Mouse (Mus musculus) forebrain, embryonic 13.5 days (tissue): ENCODE measurements at regions not wholly inside any gene's neighbourhood (a gene's known extent, or its start where the extent isn't known, plus 50 kb on each side); places are given as distances from the start of the nearest gene placed in this dataset.

ENCODE experiments used
- ATAC-seq: fragments of 200-750 bp; cut with Nextera tagmentation; 2 replicates; pipeline ENCODE4 v1.8.0; 2017
- H3K27ac ChIP-seq: fragments of 300-500 bp; sonication (generic); 2 replicates; pipeline ENCODE4 v1.5.1; 2015; ENCODE audit warnings: inconsistent platforms, mild to moderate bottlenecking, moderate library complexity
- H3K27me3 ChIP-seq: fragments of 300-500 bp; sonication (generic); 2 replicates; pipeline ENCODE4 v1.6.1; 2015; ENCODE audit warnings: mild to moderate bottlenecking, inconsistent platforms
- H3K36me3 ChIP-seq: fragments of 300-500 bp; sonication (generic); 2 replicates; pipeline ENCODE4 v1.6.1; 2015; ENCODE audit warnings: mild to moderate bottlenecking, inconsistent platforms; ENCODE audit not compliant: poor library complexity, severe bottlenecking
- H3K4me1 ChIP-seq: fragments of 300-500 bp; sonication (generic); 2 replicates; pipeline ENCODE4 v1.6.1; 2015; ENCODE audit warnings: inconsistent platforms
- H3K4me2 ChIP-seq: fragments of 300-500 bp; sonication (generic); 2 replicates; pipeline ENCODE4 v1.6.1; 2015; ENCODE audit warnings: inconsistent platforms, mild to moderate bottlenecking, moderate library complexity
- H3K4me3 ChIP-seq: fragments of 300-500 bp; sonication (generic); 2 replicates; pipeline ENCODE4 v1.5.1; 2015; ENCODE audit warnings: mild to moderate bottlenecking, inconsistent platforms
- H3K9ac ChIP-seq: fragments of 300-500 bp; sonication (generic); 2 replicates; pipeline ENCODE4 v1.6.1; 2015; ENCODE audit warnings: mild to moderate bottlenecking, inconsistent platforms
- H3K9me3 ChIP-seq: fragments of 300-500 bp; sonication (generic); replicated peaks from 2 replicates; pipeline ENCODE4 v1.6.1; 2016; ENCODE audit warnings: inconsistent platforms
- WGBS: fragments of 180-500 bp; shearing (Covaris S2); methylation state at CpG from one replicate; pipeline ENCODE4 v1.1.7; 2015; 5-methylcytosine and 5-hydroxymethylcytosine counted together

DNA sequence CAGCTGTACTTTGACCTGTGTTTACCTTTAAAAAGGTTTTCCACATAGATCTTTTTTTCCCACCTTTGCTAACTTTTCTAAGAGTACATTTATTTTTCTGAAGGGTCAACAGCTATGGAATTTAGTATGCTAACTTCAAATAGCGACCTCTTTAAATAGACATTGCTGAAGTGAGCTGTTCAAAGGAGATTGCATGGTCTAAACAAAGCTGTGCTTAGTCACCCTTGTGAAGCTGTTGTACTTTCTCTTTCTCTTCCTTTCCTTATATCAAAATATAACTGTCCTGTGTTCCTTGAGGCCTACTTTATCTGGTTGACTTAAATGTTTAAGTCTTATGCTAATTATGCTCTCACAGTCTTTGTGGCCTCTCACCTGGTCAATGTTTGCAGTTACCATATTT lies 1416.2 kb upstream of the Zeb2 start:
- no peak overlapping the region for H3K4me2 ChIP-seq
- 67% methylated on average over 1 of the region's 1 CpGs for WGBS
- H3K27me3 ChIP-seq: no peaks in the 10 kb centered on the region
- H3K27ac ChIP-seq: no peak overlapping the region
- H3K9me3 ChIP-seq: no peaks in the 10 kb centered on the region
- ATAC-seq: no peak
- no peaks in the 10 kb centered on the region for H3K36me3 ChIP-seq
- H3K9ac ChIP-seq: no peak overlapping the region
- H3K4me3 ChIP-seq: no peak overlapping the region
- H3K4me1 ChIP-seq: no peaks in the 10 kb centered on the region

DNA sequence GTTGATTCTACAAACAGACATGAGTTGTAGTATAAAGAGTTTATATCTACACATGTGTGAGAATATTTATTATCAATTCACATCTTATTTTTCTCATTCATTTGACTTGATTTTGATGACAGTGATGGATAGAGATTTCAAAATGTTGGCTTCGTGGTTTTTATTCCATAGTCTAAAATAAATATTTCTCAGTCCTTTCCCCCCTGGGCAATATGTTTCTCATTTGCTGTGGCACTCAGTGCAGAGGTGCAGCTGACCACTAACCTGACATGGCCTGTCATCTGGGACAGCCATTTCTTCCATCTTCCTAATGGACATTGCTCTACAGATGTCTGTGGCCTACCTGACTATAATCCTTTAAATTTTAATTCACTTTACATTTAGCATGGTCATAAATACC lies 1413.5 kb upstream of the Zeb2 start:
- Histone ChIP-seq H3K4me2 (no peak overlapping the region), H3K9ac (no peak overlapping the region), H3K27ac (no peak overlapping the region), H3K9me3 (no peaks in the 10 kb centered on the region), H3K27me3 (no peaks in the 10 kb centered on the region), H3K36me3 (no peaks in the 10 kb centered on the region), H3K4me3 (no peak overlapping the region), H3K4me1 (no peaks in the 10 kb centered on the region)
- WGBS: 90% methylated on average over 1 of the region's 1 CpGs
- no peak for ATAC-seq

DNA sequence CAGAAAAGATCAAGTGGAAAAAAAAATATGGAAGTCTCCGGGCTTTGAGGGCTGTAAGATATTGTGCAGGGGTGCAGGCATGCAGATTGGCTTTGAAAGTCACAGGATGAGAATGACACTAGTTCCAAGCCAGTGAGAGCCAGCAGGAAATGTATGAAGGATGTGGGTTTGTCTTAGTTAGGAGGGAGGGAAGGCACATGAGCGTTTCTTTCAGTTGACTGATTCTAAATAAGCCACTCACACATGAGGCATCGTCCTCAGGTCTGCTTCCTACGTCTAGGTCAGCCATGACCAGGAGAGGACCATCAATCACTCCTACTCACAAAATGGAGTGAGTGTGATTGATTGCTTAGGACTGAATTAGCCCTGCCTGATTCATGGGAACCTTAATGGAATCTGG lies 1408.0 kb upstream of the Zeb2 start:
- Histone ChIP-seq H3K27ac (no peak overlapping the region), H3K9ac (no peak overlapping the region), H3K9me3 (no peaks in the 10 kb centered on the region), H3K36me3 (no peaks in the 10 kb centered on the region), H3K4me1 (no peaks in the 10 kb centered on the region), H3K27me3 (no peaks in the 10 kb centered on the region), H3K4me2 (no peak overlapping the region), H3K4me3 (no peak overlapping the region)
- 57% methylated on average over 4 of the region's 4 CpGs for WGBS
- no peak for ATAC-seq

DNA sequence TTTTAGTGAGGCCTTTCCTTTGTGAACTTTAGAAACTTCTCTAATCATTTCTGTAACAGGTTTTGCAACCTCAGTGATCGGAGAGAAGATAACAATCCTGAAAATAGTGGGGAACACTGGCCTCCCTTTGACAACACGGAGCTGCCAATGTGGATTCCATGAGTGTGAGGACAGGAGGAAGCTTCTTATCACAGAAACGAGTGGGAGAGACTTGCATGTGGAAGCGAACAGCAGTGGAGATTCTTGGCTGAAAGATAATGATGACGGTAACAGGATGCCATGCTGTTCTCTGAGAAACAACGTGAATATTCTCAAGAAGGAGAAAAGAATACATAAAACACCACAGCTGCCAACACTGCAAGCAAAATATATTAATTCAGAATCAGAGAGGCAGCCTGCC lies 1407.4 kb upstream of the Zeb2 start:
- Histone ChIP-seq H3K9ac (no peak overlapping the region), H3K36me3 (no peaks in the 10 kb centered on the region), H3K9me3 (no peaks in the 10 kb centered on the region), H3K27ac (no peak overlapping the region), H3K27me3 (no peaks in the 10 kb centered on the region), H3K4me3 (no peak overlapping the region), H3K4me1 (no peaks in the 10 kb centered on the region), H3K4me2 (no peak overlapping the region)
- 48% methylated on average over 6 of the region's 6 CpGs for WGBS
- ATAC-seq: no peak

DNA sequence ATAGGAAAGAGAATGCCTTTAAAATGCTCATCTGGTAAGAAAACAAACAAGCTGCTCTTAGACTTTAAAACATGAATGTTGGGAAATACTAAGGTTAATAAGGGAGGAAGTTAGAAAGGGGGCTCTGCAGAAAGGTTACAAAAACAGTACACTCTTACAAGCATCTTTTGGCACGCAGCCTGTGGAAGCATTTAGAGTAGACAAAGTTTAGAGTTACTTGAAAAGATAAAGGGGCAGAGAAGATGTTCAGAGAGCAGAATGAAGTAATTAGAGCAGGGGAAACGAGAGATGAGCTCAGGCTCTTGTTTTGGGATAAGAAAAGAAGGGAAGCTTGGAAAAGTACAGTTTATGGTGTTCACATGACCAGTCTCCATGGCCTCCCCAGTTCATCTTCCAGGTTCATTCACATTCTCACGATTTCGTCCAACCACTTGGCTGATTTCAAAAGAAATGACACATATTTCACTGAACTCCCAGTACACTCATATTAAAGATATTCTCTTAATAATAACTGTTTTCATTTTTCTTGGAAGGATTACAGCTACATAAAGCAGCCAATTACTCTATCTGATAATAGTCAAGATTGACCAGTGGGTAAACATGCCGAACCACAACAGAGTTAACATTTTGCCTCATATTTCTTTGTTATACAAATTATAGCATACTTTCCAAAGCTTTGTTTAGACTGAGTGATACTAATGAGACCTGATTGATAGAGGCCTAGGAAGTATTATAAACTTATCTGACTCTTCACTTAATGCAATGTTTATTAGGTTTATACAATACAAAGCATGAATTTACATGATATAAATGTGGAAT lies 1404.2 kb upstream of the Zeb2 start:
- Histone ChIP-seq H3K9ac (no peak overlapping the region), H3K27ac (no peak overlapping the region), H3K36me3 (no peaks in the 10 kb centered on the region), H3K4me2 (no peak overlapping the region), H3K27me3 (no peaks in the 10 kb centered on the region), H3K4me3 (no peak overlapping the region), H3K4me1 (no peaks in the 10 kb centered on the region), H3K9me3 (no peaks in the 10 kb centered on the region)
- 67% methylated on average over 5 of the region's 5 CpGs for WGBS
- no peak for ATAC-seq

DNA sequence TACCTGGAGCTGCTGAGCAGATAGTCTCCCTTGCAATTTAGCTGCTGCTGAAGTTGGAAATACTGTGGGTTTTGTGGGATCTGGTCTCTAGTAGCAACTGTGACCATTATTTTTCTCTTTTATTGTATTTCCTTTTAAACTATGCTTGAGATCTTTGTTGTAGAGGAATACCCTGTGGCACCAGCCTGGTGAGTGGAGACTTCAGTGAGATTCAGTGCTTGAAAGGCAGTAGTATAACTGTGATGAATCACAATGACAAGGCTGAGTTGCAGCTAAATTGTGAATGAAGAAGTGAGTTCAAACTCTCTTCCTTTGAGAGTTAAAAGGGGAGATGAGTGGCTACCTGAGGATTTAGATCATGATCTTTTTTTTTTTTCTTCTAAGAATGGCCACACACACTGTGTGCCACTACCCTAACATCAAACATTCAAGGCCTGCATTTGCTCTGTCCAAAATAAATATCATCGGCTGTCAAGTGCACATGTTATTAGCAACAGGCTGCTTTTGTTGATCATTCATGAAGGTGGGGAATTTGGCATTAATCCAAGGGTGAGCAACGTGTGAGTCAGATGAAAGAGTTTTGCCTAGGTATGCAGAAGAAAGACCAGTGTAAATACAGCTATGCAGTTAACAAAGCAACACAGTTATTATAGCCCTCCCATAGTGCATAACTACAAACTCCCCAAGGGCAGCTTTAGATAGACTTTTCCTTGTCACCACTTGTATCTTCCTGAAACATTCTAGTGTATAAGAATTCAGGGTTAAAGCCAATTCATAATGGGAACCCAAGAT lies 1395.2 kb upstream of the Zeb2 start:
- Histone ChIP-seq H3K27me3 (no peaks in the 10 kb centered on the region), H3K9ac (no peak overlapping the region), H3K4me2 (no peak overlapping the region), H3K4me1 (no peaks in the 10 kb centered on the region), H3K4me3 (no peak overlapping the region), H3K27ac (no peak overlapping the region), H3K9me3 (no peaks in the 10 kb centered on the region), H3K36me3 (no peaks in the 10 kb centered on the region)
- 39% methylated on average over 2 of the region's 2 CpGs for WGBS
- peak; percentile 30; the same call in 1 of the 2 replicates for ATAC-seq

DNA sequence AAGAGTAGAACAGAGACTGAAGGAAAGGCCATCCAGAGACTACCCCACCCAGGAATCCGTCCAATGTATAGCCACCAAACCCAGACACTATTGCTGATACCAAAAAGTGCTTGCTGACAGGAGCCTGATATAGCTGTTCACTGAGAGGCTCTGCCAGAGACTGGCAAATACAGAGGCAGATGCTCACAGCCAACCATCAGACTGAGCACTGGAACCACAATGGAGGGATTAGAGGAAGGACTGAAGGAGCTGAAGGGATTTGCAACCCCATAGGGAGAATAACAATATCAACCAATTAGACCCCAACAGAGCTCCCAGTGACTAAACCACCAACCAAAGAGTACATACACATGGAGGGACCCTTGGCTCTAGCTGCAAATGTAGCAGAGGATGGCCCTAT lies 1389.8 kb upstream of the Zeb2 start:
- no peak overlapping the region for H3K27ac ChIP-seq
- no peaks in the 10 kb centered on the region for H3K4me1 ChIP-seq
- no peak overlapping the region for H3K4me3 ChIP-seq
- no peaks in the 10 kb centered on the region for H3K9me3 ChIP-seq
- H3K27me3 ChIP-seq: no peaks in the 10 kb centered on the region
- H3K9ac ChIP-seq: no peak overlapping the region
- ATAC-seq: no peak
- H3K4me2 ChIP-seq: no peak overlapping the region
- H3K36me3 ChIP-seq: no peaks in the 10 kb centered on the region
- WGBS: 21% methylated on average over 1 of the region's 1 CpGs

DNA sequence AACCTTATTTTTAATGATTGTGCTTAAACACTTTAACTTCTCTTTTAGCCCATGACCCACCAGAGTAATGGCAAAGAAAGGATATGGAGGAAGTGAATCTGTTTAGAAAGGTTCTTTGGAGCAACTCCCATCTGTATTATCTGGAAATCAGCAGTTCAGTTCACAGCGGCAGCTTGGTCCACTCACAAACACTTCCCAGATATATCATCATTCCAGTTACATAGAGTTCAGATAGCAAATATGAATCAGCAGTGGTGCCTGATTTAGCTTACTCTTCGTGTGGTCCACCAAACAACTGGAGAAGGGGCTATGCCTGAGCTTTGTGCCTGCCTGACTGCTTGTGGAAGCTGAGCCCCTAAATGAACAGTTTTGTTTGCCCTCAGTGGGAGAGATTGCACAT lies 1385.9 kb upstream of the Zeb2 start:
- H3K4me2 ChIP-seq: no peak overlapping the region
- no peaks in the 10 kb centered on the region for H3K9me3 ChIP-seq
- no peaks in the 10 kb centered on the region for H3K27me3 ChIP-seq
- H3K4me3 ChIP-seq: no peak overlapping the region
- no peaks in the 10 kb centered on the region for H3K36me3 ChIP-seq
- no peak for ATAC-seq
- H3K9ac ChIP-seq: no peak overlapping the region
- H3K27ac ChIP-seq: no peak overlapping the region
- H3K4me1 ChIP-seq: no peaks in the 10 kb centered on the region
- 86% methylated on average over 2 of the region's 2 CpGs for WGBS

DNA sequence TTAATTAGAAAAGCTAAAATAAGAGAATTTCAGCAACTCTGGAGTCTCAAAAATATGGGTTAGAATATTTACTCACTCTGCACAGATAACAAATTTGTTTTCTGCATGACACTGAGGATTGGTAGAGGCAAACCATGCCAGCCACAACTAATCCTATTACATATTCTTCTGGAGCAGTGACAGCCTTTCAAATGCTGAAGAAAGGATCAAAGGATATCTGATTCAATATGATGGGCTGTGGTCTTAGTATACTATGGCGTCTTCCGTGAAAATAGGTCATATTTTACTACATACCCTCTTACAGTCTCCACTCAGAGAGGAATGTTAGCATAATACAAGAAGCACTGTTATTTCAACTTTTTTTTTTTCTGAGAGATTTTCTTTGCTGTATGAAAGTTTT lies 1375.1 kb upstream of the Zeb2 start:
- ATAC-seq: no peak
- Histone ChIP-seq H3K36me3 (no peaks in the 10 kb centered on the region), H3K9ac (no peak overlapping the region), H3K9me3 (no peaks in the 10 kb centered on the region), H3K27ac (no peak overlapping the region), H3K4me1 (no peaks in the 10 kb centered on the region), H3K27me3 (no peaks in the 10 kb centered on the region), H3K4me3 (no peak overlapping the region), H3K4me2 (no peak overlapping the region)
- 26% methylated on average over 2 of the region's 2 CpGs for WGBS

DNA sequence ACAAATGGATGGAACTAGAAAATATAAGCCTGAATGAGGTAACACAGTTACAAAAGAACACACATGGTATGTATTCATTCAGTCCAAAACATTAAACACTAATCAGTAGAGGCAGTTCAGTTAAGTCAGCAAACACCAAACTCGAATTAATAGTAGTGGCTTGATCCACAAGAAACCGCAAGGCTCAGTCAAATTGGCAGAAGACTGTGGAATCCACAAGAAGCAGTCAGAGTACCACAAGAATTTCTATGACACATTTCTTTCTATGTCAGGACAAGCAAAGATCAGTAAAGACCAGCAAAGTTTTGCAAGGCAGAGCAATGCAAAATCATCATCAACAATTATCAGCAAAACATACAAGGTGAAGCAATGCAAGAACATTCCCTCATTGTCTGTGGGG lies 1373.9 kb upstream of the Zeb2 start:
- Histone ChIP-seq H3K9me3 (no peaks in the 10 kb centered on the region), H3K4me1 (no peaks in the 10 kb centered on the region), H3K27me3 (no peaks in the 10 kb centered on the region), H3K9ac (no peak overlapping the region), H3K27ac (no peak overlapping the region), H3K4me3 (no peak overlapping the region), H3K36me3 (no peaks in the 10 kb centered on the region), H3K4me2 (no peak overlapping the region)
- no peak for ATAC-seq
- 92% methylated on average over 2 of the region's 2 CpGs for WGBS

DNA sequence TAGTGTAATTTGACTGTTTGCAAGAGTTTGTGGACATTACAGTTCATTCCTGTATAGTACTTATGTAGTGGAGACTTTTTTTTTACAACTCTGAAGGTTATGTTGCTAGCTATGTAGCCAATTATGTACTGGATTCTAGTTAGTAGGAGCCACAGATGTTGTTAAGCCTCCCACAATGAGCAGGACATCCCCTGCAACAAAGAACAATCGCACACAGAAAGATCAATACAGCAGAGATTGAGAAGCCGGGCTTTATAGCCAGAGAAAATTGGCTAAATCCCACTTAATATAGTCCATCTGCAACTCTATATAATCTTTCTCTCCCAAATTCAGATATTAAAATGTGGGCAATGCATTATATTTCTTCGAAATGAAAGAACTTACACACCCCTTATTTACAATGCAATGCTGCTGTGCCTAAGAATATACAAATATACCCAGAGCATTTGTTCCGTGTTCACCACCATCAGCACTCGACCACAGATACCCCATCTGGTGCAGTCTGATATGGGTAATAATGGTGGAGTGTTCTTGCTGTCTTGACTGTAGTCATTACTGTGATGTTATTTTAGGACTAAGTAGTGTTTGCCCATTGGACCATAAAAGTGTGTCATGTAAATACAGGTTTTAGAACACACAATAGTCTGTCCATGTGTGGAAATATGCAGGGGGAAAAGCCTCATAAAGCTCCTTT lies 1351.9 kb upstream of the Zeb2 start:
- Histone ChIP-seq H3K4me2 (no peak overlapping the region), H3K27me3 (no peaks in the 10 kb centered on the region), H3K4me1 (peaks cover 7% of the 10 kb centered on the region), H3K9me3 (no peaks in the 10 kb centered on the region), H3K4me3 (no peak overlapping the region), H3K27ac (no peak overlapping the region), H3K36me3 (no peaks in the 10 kb centered on the region), H3K9ac (no peak overlapping the region)
- WGBS: 60% methylated on average over 5 of the region's 5 CpGs
- ATAC-seq: no peak

DNA sequence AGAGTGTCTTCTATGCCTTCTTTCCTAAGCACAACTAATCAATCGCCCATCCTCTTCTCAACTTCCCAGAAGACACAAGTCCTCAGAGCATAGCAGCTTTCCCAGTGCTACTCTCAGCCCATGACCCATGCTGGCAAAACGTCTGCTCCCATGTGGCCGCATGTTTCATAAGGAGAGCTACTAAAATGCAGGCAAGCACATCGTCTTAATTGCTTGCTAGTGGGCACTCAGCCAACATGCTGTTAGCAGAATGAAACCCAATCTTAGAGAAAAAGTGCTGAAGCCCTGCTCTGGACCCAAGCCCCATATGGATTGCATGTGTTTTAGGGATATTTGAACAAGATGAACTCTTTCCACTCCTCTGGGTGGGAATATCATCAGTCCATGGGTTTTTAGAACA lies 1348.2 kb upstream of the Zeb2 start:
- no peaks in the 10 kb centered on the region for H3K36me3 ChIP-seq
- ATAC-seq: peak; percentile 75
- no peaks in the 10 kb centered on the region for H3K27me3 ChIP-seq
- H3K9ac ChIP-seq: no peak overlapping the region
- H3K4me3 ChIP-seq: no peak overlapping the region
- H3K27ac ChIP-seq: no peak overlapping the region
- 31% methylated on average over 4 of the region's 4 CpGs for WGBS
- no peaks in the 10 kb centered on the region for H3K9me3 ChIP-seq
- peaks cover 7% of the 10 kb centered on the region for H3K4me1 ChIP-seq
- no peak overlapping the region for H3K4me2 ChIP-seq
